Mouse (Mus musculus) 3134 (cell line): Measurements from ENCODE around the gene Stpg2.
"Not testable (repeated sequence)": the region's sequence is repeated elsewhere in the genome, so short reads cannot be mapped to it uniquely, and the experiment has no call there.

ENCODE experiments used
- DNase-seq: peaks from one replicate; pipeline ENCODE4 v3.0.0-alpha.2; 2011; ENCODE audit warnings: low spot score; ENCODE audit not compliant: insufficient read length; ENCODE audit errors: extremely low read depth

The Stpg2 gene

GRCm38 (mm10) chr3:139205444-139205998, at the start of gene Stpg2:
Gene Stpg2, plus strand, starts transcription at chr3:139205694.
- no peak for DNase-seq

GRCm38 (mm10) chr3:139162146-139162545, 43.3 kb upstream of the Stpg2 start:
- DNase-seq, result no peak

- DNase-seq, result no peak
Measured at GRCm38 (mm10) chr3:139162658-139163057, 42.8 kb upstream of the Stpg2 start.

GRCm38 (mm10) chr3:139168510-139169269, 36.8 kb upstream of the Stpg2 start:
- DNase-seq, result no peak

GRCm38 (mm10) chr3:139169740-139170139, 35.8 kb upstream of the Stpg2 start:
- no peak for DNase-seq

- no peak for DNase-seq
Measured at GRCm38 (mm10) chr3:139176936-139177335, 28.6 kb upstream of the Stpg2 start.

GRCm38 (mm10) chr3:139191541-139191940, 14.0 kb upstream of the Stpg2 start:
- DNase-seq, result no peak

- DNase-seq, result no peak
Measured at GRCm38 (mm10) chr3:139193917-139194316, 11.6 kb upstream of the Stpg2 start.

- no peak for DNase-seq
Measured at GRCm38 (mm10) chr3:139198412-139198811, 7.1 kb upstream of the Stpg2 start.

GRCm38 (mm10) chr3:139200324-139200723, 5.2 kb upstream of the Stpg2 start:
- no peak for DNase-seq

- no peak for DNase-seq
Measured at GRCm38 (mm10) chr3:139216945-139217344, 11.5 kb downstream of the Stpg2 start.

- no peak for DNase-seq
Measured at GRCm38 (mm10) chr3:139225123-139225522, 19.6 kb downstream of the Stpg2 start.

GRCm38 (mm10) chr3:139226811-139227210, 21.3 kb downstream of the Stpg2 start:
- DNase-seq, result no peak

GRCm38 (mm10) chr3:139245219-139245618, 39.7 kb downstream of the Stpg2 start:
- DNase-seq, result no peak

GRCm38 (mm10) chr3:139246508-139246907, 41.0 kb downstream of the Stpg2 start:
- DNase-seq, result no peak

GRCm38 (mm10) chr3:139262359-139262758, 56.9 kb downstream of the Stpg2 start:
- not testable (repeated sequence) for DNase-seq

GRCm38 (mm10) chr3:139297909-139298308, 92.4 kb downstream of the Stpg2 start:
- DNase-seq, result no peak

- DNase-seq, result no peak
Measured at GRCm38 (mm10) chr3:139308078-139308809, 102.8 kb downstream of the Stpg2 start.

- no peak for DNase-seq
Measured at GRCm38 (mm10) chr3:139311721-139312120, 106.2 kb downstream of the Stpg2 start.

GRCm38 (mm10) chr3:139380494-139380893, 175.0 kb downstream of the Stpg2 start:
- DNase-seq, result no peak

- no peak for DNase-seq
Measured at GRCm38 (mm10) chr3:139397077-139397865, 191.8 kb downstream of the Stpg2 start.
